Mouse (Mus musculus): ENCODE results near the gene Zbtb8b. TPM values are rescaled to one million over a fixed set of nuclear protein-coding genes. Genes with fewer than 3 reads are reported as not detected.

Gene Zbtb8b
- polyA plus RNA-seq (2012; ENCODE audit: insufficient read depth, low replicate concordance) = not detected in 2 replicates

DNA sequence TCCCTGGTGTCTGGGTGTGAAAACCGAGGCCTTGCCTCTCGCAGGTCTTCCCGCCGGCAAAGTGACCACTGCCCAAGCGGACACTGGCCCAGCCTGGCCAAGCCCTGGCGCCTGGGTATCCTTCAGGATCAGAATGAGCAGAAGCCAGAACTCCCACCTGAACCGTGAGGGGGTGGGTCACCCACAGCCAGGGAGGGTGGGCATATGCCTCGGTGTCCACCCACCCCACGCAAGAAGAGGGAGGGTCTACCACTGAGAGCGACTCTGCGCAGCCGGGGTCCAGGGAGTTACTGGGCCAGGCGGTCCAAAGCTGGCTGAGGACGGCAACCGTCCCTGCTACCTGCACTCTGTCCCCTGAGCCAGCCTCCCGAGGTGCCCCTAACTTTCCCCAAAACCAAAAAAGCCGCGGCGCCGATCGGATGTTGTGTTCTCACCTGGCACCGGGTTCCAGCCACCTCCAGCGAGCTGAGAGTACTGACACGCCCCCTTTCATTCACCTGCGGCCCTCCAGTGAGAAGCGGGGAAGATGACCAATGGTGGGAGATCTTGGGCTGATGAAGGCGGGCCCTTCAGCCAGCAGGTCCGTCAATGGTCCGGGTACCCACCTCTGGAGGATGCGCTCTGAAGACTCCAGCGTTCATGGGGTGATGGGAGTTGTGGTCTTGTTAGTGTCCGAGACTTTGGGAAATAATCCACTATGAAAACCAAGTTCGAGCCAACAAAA, at the start of gene Zbtb8b:
Gene Zbtb8b, minus strand, starts transcription at position 514 of the 724 bp plus-strand sequence.
- Histone ChIP-seq H3K36me3 (replicated peaks; ENCODE audit: low read length) (no peaks in the 10 kb centered on the region), H3K9me3 (no peaks in the 10 kb centered on the region), H3K4me3 (replicated peaks) (peak within 1 kb of the TSS; percentile 62), H3K27me3 (replicated peaks) (peaks cover 60% of the 10 kb centered on the region), H3K4me1 (peaks cover 15% of the 10 kb centered on the region)
- TF ChIP-seq GATA1 (IDR thresholded peaks at IDR 0.05; ENCODE audit: borderline replicate concordance, low read length) (no peak), FLI1 (IDR thresholded peaks at IDR 0.05; ENCODE audit: low read length) (no peak)

DNA sequence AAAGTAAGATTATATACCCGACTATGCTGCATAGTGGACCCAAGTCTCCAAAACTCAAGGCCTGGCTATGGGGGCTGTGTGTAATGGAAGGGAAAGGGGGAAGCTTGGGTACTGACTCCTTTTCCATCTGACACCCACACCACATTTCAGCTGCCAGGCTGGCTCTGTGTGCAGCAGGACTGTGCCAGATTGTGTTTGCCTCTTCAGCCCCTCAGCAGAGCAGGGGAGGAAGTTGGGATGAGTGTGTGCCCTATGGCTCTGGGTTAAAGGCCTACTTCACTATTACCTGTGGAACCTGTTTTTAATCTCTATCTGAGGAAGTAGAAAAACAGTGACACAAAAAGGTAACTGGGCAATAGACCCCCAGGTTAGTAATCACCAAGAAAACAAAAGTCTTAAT, 40.4 kb upstream of the Zbtb8b start:
- no peak overlapping the region for H3K4me3 ChIP-seq (replicated peaks)
- TF ChIP-seq GATA1 (IDR thresholded peaks at IDR 0.05; ENCODE audit: borderline replicate concordance, low read length) (no peak), FLI1 (IDR thresholded peaks at IDR 0.05; ENCODE audit: low read length) (no peak)
- peaks cover 17% of the 10 kb centered on the region for H3K4me1 ChIP-seq
- no peaks in the 10 kb centered on the region for H3K27me3 ChIP-seq (replicated peaks)
- peaks cover 99% of the 10 kb centered on the region for H3K36me3 ChIP-seq (replicated peaks; ENCODE audit: low read length)
- H3K9me3 ChIP-seq = no peaks in the 10 kb centered on the region

DNA sequence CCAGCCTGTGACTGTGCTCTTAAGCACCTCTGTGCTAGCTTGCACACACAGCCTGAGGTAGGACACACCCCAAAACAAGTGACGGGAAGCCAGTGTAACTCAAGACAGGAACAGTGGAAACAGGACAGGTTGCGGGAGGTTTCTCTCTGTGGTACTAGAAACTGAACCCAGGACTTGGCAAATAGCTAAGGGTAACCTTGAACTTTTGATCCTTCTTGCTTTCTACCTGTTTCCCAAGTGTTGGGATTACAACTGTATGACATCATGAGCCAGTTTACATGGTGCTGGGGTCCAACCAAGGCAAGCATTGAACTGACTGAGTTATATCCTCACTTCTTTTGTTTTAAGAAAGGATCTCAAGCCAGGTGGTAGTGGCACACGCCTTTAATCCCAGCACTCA, 39.2 kb upstream of the Zbtb8b start:
- peaks cover 97% of the 10 kb centered on the region for H3K36me3 ChIP-seq (replicated peaks; ENCODE audit: low read length)
- no peak for TF ChIP-seq GATA1 (IDR thresholded peaks at IDR 0.05; ENCODE audit: borderline replicate concordance, low read length)
- no peak for TF ChIP-seq FLI1 (IDR thresholded peaks at IDR 0.05; ENCODE audit: low read length)
- no peaks in the 10 kb centered on the region for H3K9me3 ChIP-seq
- H3K27me3 ChIP-seq (replicated peaks) = no peaks in the 10 kb centered on the region
- no peak overlapping the region for H3K4me3 ChIP-seq (replicated peaks)
- H3K4me1 ChIP-seq = peaks cover 22% of the 10 kb centered on the region

DNA sequence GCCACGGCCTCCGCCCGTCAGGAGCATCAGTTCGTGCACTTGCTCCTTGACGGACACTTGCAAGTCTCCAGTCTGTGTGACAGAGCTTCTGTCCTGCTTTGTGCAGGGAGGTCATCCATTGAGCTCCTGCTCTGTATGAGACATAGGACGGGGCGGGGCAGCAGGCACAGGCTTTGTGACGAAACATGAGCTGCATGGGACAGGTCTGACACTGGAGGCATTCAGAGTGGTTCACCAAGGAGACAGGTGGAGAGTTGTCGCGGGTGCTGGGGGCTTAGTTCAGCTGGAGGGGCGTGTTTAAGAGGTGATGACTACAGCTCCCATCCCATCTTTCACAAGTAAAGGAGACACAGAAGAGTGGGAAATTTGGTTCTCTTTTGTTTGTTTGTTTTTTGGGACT, 35.4 kb upstream of the Zbtb8b start:
- no peaks in the 10 kb centered on the region for H3K9me3 ChIP-seq
- no peak overlapping the region for H3K4me3 ChIP-seq (replicated peaks)
- peaks cover 94% of the 10 kb centered on the region for H3K36me3 ChIP-seq (replicated peaks; ENCODE audit: low read length)
- TF ChIP-seq FLI1 (IDR thresholded peaks at IDR 0.05; ENCODE audit: low read length) = no peak
- TF ChIP-seq GATA1 (IDR thresholded peaks at IDR 0.05; ENCODE audit: borderline replicate concordance, low read length) = no peak
- H3K4me1 ChIP-seq = peaks cover 12% of the 10 kb centered on the region
- no peaks in the 10 kb centered on the region for H3K27me3 ChIP-seq (replicated peaks)

DNA sequence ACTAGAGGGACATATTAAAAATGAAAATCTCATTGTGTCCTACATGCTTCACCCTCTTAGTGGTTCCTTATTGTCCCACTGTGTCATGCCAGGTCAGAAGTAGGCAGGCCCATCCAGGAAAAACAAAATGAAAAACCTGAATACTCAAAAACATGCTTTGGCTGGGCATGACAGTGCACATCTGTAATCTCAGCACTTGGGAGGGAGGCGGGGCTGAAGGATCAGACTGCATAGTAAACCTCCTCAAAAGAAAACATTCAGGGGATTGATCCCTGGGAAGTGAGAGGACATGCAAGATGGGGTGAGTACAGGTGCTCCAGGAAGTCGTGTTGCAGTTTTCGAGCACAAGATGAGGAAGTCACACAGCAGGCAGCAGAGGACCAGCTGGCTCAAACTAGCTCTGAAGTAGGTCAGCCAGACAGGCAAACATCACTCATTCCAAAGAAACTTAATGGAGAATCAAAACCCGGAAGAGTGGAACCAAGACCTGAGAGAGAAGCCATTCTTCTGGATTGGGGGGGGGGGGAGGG, 23.7 kb upstream of the Zbtb8b start:
- peak overlapping the region; percentile 65 for H3K4me3 ChIP-seq (replicated peaks)
- H3K36me3 ChIP-seq (replicated peaks; ENCODE audit: low read length) = peaks cover 69% of the 10 kb centered on the region
- no peaks in the 10 kb centered on the region for H3K27me3 ChIP-seq (replicated peaks)
- no peak for TF ChIP-seq GATA1 (IDR thresholded peaks at IDR 0.05; ENCODE audit: borderline replicate concordance, low read length)
- TF ChIP-seq FLI1 (IDR thresholded peaks at IDR 0.05; ENCODE audit: low read length) = no peak
- H3K4me1 ChIP-seq = peaks cover 50% of the 10 kb centered on the region
- H3K9me3 ChIP-seq = no peaks in the 10 kb centered on the region

DNA sequence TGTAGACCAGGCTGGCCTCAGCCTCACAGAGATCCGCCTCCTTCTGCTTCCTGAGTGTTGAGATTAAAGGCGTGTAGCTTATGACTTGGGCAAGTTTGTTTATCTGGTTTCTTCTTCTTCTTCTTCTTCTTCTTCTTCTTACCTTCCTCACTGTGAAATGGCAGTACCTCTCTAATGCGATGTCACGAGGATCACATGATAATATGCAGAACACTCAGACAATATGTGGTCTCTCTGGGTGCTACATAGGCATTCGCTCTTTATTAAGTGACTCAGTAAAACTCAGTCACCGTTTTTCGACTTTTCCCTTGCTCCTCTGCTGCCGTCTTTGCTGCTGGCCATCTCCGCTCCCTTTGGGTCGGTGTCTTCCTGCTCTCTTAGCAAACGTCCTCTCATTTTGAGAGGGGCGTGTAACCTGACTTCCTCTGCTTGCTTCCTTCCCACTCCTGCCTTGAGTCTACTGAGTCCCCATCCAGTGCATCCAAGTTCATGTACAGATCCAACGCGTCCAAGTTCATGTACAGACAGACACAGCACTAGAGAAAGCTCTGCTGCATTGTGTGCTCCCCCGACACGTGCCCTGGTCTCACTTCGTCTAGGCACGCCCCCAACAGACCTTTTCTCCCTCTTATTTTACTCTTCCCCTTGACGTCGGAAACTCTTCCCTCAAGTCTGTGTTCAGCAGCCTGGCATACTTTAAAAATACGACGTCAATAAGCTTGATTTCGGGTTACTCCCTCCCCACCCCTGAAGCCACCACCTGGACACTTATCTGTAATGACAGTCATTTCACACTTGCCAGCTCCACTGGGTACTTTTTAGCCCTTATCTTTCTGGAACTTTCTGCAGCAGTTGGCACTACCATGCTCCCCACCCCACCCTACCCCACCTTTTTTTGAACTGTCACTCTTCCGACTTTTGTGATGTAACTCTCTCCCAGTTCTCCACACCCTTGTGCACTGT, 22.7 kb upstream of the Zbtb8b start:
- peaks cover 59% of the 10 kb centered on the region for H3K36me3 ChIP-seq (replicated peaks; ENCODE audit: low read length)
- no peaks in the 10 kb centered on the region for H3K9me3 ChIP-seq
- no peaks in the 10 kb centered on the region for H3K27me3 ChIP-seq (replicated peaks)
- H3K4me3 ChIP-seq (replicated peaks) = peak overlapping the region; percentile 99
- H3K4me1 ChIP-seq = peaks cover 50% of the 10 kb centered on the region
- TF ChIP-seq GATA1 (IDR thresholded peaks at IDR 0.05; ENCODE audit: borderline replicate concordance, low read length) = no peak
- TF ChIP-seq FLI1 (IDR thresholded peaks at IDR 0.05; ENCODE audit: low read length) = no peak

DNA sequence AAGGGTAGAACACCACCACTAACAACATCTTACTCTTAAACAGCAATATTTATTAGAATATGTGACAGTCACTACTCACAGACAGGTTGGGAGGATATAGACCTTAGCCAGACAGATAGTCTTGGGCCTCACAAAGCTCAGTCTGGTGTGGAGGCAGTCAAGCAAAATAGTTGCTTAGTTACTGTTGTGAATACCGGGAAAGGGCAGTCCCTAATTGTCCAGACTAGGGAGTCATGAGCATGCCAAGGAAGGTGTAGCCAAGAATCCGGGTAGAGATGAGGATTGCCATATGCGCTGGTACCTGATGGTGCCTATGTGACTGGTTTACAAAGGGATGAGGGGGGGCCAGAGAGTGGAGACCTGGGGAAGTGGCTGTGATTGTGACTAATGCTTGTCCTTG, 21.5 kb upstream of the Zbtb8b start:
- Histone ChIP-seq H3K9me3 (no peaks in the 10 kb centered on the region), H3K36me3 (replicated peaks; ENCODE audit: low read length) (peaks cover 46% of the 10 kb centered on the region), H3K4me1 (peaks cover 42% of the 10 kb centered on the region), H3K27me3 (replicated peaks) (no peaks in the 10 kb centered on the region), H3K4me3 (replicated peaks) (peak overlapping the region; percentile 99)
- TF ChIP-seq GATA1 (IDR thresholded peaks at IDR 0.05; ENCODE audit: borderline replicate concordance, low read length) = no peak
- no peak for TF ChIP-seq FLI1 (IDR thresholded peaks at IDR 0.05; ENCODE audit: low read length)

DNA sequence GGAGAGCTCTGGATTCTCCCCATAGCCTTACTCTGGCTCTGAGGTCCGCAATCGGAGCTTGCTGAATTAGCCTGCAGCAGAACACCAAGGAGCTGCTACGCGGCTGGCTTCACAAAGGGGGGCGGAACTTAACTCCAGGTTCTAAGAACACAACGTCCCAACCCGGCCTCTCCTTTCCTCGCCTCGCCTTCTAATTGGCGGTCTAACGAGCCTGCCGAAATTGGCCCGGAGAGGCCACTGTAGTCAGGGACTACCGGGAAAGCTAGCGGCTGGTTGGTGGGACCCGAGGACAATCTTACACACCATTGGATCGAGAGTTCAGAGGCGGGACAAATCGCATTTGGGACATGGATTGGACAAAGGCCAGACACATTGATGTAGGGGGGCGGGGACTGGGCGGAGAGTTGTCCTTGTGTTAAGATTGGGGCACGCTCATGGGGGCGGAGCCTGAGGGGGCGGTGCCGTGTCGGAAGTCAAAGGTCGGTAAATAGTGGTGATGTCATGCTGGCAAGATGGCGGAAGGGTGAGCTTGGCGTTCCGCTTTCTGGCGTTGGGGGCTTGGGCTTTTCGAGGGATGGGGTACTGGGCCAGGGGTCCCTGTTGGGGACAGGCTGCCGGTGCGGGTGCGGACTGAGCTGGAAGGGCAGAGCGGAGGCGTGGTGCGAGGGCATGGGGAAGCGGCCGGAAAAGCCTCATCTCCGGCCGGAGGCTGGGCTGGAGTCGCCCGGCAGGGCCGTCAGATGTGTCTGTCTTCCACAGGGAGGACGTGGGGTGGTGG, 20.7 kb upstream of the Zbtb8b start, which contains the start of gene Bsdc1:
Gene Bsdc1, plus strand, starts transcription at position 399 of the 778 bp plus-strand sequence.
- peaks cover 39% of the 10 kb centered on the region for H3K36me3 ChIP-seq (replicated peaks; ENCODE audit: low read length)
- H3K4me1 ChIP-seq = peaks cover 37% of the 10 kb centered on the region
- no peaks in the 10 kb centered on the region for H3K27me3 ChIP-seq (replicated peaks)
- TF ChIP-seq FLI1 (IDR thresholded peaks at IDR 0.05; ENCODE audit: low read length) = no peak
- TF ChIP-seq GATA1 (IDR thresholded peaks at IDR 0.05; ENCODE audit: borderline replicate concordance, low read length) = no peak
- H3K9me3 ChIP-seq = no peaks in the 10 kb centered on the region
- peak within 1 kb of the TSS; percentile 99 for H3K4me3 ChIP-seq (replicated peaks)

DNA sequence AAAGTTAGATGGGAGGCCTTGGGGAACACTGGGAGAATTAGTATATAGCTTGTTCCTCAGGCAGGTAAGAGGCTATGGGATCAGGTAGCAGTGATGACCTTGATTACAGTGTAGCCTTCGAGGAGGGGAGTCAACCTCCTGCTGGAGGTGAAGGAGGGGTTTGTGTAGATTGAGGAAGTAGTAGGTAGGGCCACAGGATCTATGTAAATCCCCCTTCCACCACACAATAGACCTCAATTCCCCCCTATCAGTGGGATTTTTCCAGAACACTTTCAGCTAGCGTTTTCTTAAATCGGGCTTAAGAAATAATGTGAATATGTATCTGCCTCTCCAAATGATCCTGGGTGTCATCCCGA, 20.2 kb upstream of the Zbtb8b start:
- TF ChIP-seq FLI1 (IDR thresholded peaks at IDR 0.05; ENCODE audit: low read length) (no peak), GATA1 (IDR thresholded peaks at IDR 0.05; ENCODE audit: borderline replicate concordance, low read length) (no peak)
- no peaks in the 10 kb centered on the region for H3K27me3 ChIP-seq (replicated peaks)
- peaks cover 33% of the 10 kb centered on the region for H3K36me3 ChIP-seq (replicated peaks; ENCODE audit: low read length)
- H3K4me1 ChIP-seq = peaks cover 37% of the 10 kb centered on the region
- peak overlapping the region; percentile 99 for H3K4me3 ChIP-seq (replicated peaks)
- no peaks in the 10 kb centered on the region for H3K9me3 ChIP-seq

Data from megakaryocyte, embryonic 14.5 days (primary cell).